Mouse (Mus musculus) erythroid progenitor cell, adult 5-6 weeks (primary cell): ENCODE measurements at regions not wholly inside any gene's neighbourhood (a gene's known extent, or its start where the extent isn't known, plus 50 kb on each side); places are given as distances from the start of the nearest gene placed in this dataset.

ENCODE experiments used
- ATAC-seq: replicated peaks from 2 replicates; pipeline ENCODE4 v1.8.0; 2016; ENCODE audit warnings: moderate number of reproducible peaks, mild to moderate bottlenecking, moderate TSS enrichment, inconsistent platforms; ENCODE audit not compliant: poor library complexity, low FRiP score, severe bottlenecking

GRCm38 (mm10) chr3:19458386-19458785, 170.1 kb downstream of the 1700064H15Rik start:
- ATAC-seq: no peak

- no peak for ATAC-seq
Observed at GRCm38 (mm10) chr3:19457431-19457830, 171.0 kb downstream of the 1700064H15Rik start.

- ATAC-seq: no peak
Observed at GRCm38 (mm10) chr3:19455838-19456448, 172.5 kb downstream of the 1700064H15Rik start.

- ATAC-seq: no peak
Observed at GRCm38 (mm10) chr3:19451022-19451421, 177.5 kb downstream of the 1700064H15Rik start.

GRCm38 (mm10) chr3:19448931-19449330, 179.5 kb downstream of the 1700064H15Rik start:
- ATAC-seq: no peak

GRCm38 (mm10) chr3:19448192-19448591, 180.3 kb downstream of the 1700064H15Rik start:
- ATAC-seq: no peak

GRCm38 (mm10) chr3:19447733-19448132, 180.7 kb downstream of the 1700064H15Rik start:
- no peak for ATAC-seq

GRCm38 (mm10) chr3:19444914-19445313, 183.6 kb downstream of the 1700064H15Rik start:
- ATAC-seq: no peak

- no peak for ATAC-seq
Observed at GRCm38 (mm10) chr3:19441827-19442226, 186.7 kb downstream of the 1700064H15Rik start.

- ATAC-seq: no peak
Observed at GRCm38 (mm10) chr3:19430159-19430558, 198.3 kb downstream of the 1700064H15Rik start.

GRCm38 (mm10) chr3:19429422-19430076, 198.9 kb downstream of the 1700064H15Rik start:
- no peak for ATAC-seq

GRCm38 (mm10) chr3:19429010-19429409, 199.5 kb downstream of the 1700064H15Rik start:
- ATAC-seq: no peak

GRCm38 (mm10) chr3:19426130-19426556, 202.3 kb downstream of the 1700064H15Rik start:
- 0 out of 2 replicates have a peak, but pooled peaks have one; percentile 6 for ATAC-seq

- no peak for ATAC-seq
Observed at GRCm38 (mm10) chr3:19425322-19425721, 203.2 kb downstream of the 1700064H15Rik start.

- no peak for ATAC-seq
Observed at GRCm38 (mm10) chr3:19424384-19424783, 204.1 kb downstream of the 1700064H15Rik start.

GRCm38 (mm10) chr3:19421430-19421944, 207.0 kb downstream of the 1700064H15Rik start:
- ATAC-seq: no peak

- no peak for ATAC-seq
Observed at GRCm38 (mm10) chr3:19420912-19421311, 207.6 kb downstream of the 1700064H15Rik start.

- ATAC-seq: no peak
Observed at GRCm38 (mm10) chr3:19410938-19411515, 217.4 kb downstream of the 1700064H15Rik start.

GRCm38 (mm10) chr3:19408283-19408682, 220.2 kb downstream of the 1700064H15Rik start:
- no peak for ATAC-seq

GRCm38 (mm10) chr3:19407591-19408090, 220.8 kb downstream of the 1700064H15Rik start:
- no peak for ATAC-seq
